8 mouse cellular contexts compared by ENCODE assay signal in genomic region chr2:32914362-32914761, GRCm38 (mm10). TPM values are rescaled to one million over a fixed set of nuclear protein-coding genes. Genes with fewer than 3 reads are reported as not detected.
A peak's percentile ranks its signal among the peaks of the same experiment; 100 is the strongest.
DNase-seq lines count a peak whose midpoint lies in the region; ATAC-seq and TF ChIP-seq lines count a peak whose summit lies in the region.

No protein-coding gene starts in this region.

- no peaks in the 10 kb centered on the region for H3K27me3 ChIP-seq in C2C12 (ENCODE audit: control insufficient read depth, insufficient read depth, insufficient read length)
- no peaks in the 10 kb centered on the region for H3K27me3 ChIP-seq in hindbrain, embryonic 10.5 days (ENCODE audit: insufficient read depth, poor library complexity, severe bottlenecking)

- 70% methylated on average over 5 of the region's 5 CpGs for WGBS in hindbrain, embryonic 10.5 days

- peak; percentile 33 for DNase-seq in adrenal gland, postnatal 25 days
- DNase-seq in adrenal gland, postnatal 4 days (ENCODE audit: low spot score in 2 of 2), result no peak
- no peak for DNase-seq in hindbrain, embryonic 10.5 days (ENCODE audit: low spot score)
- peak; percentile 90 to 93 for DNase-seq in lung, adult 18-20 months
- DNase-seq in thymus, adult 18-20 months, result no peak

- no peak overlapping the region for H3K4me3 ChIP-seq in C2C12 (ENCODE audit: insufficient read depth, poor library complexity, severe bottlenecking)
- no peak overlapping the region for H3K4me3 ChIP-seq in hindbrain, embryonic 10.5 days

- H3K27ac ChIP-seq in hindbrain, embryonic 10.5 days, result peak overlapping the region; percentile 85

- peaks cover 24% of the 10 kb centered on the region for H3K79me3 ChIP-seq in C2C12 (ENCODE audit: low read depth)

- ATAC-seq in monocyte, adult 5-6 weeks (replicated peaks; ENCODE audit: insufficient number of reproducible peaks, low FRiP score, low TSS enrichment, poor library complexity, severe bottlenecking), result no peak
- no peak for ATAC-seq in inflammation-experienced regulatory T-cells, adult 6 months

- H3K79me2 ChIP-seq in C2C12 (ENCODE audit: control insufficient read depth, insufficient read depth), result peaks cover 61% of the 10 kb centered on the region

- H3K9me3 ChIP-seq in hindbrain, embryonic 10.5 days, result no peaks in the 10 kb centered on the region

- peaks cover 74% of the 10 kb centered on the region for H3K36me3 ChIP-seq in C2C12 (ENCODE audit: control insufficient read depth, insufficient read depth)
- H3K36me3 ChIP-seq in hindbrain, embryonic 10.5 days, result peaks cover 43% of the 10 kb centered on the region

- H3ac ChIP-seq in C2C12 (ENCODE audit: control insufficient read depth, insufficient read length, low read depth), result peak overlapping the region; percentile 12

- no peak for TF ChIP-seq CTCF in C2C12 (IDR thresholded peaks at IDR 0.05; ENCODE audit: control insufficient read depth, insufficient read depth, insufficient read length)

- peaks cover 32% of the 10 kb centered on the region for H3K4me1 ChIP-seq in hindbrain, embryonic 10.5 days (replicated peaks)

TF ChIP-seq in C2C12, 6 proteins besides CTCF, POLR2A, EP300 and RAD21:
- TF ChIP-seq USF1 (IDR thresholded peaks at IDR 0.05; ENCODE audit: low read depth), result no peak
- no peak for TF ChIP-seq MYOD1 (IDR thresholded peaks at IDR 0.05; ENCODE audit: control insufficient read depth, insufficient read length, low read depth)
- no peak for TF ChIP-seq MAX (IDR thresholded peaks at IDR 0.05)
- no peak for TF ChIP-seq CEBPB (IDR thresholded peaks at IDR 0.05; ENCODE audit: low read depth)
- no peak for TF ChIP-seq FOSL1 (IDR thresholded peaks at IDR 0.05; ENCODE audit: insufficient read depth, low read length, poor library complexity, severe bottlenecking)
- TF ChIP-seq MYOG (IDR thresholded peaks at IDR 0.05; ENCODE audit: control insufficient read depth, extremely low read depth, insufficient read length), result no peak

RNA-seq across cellular contexts. Expression of gene Fam129b, which starts 38.4 kb away (rescaled TPM):
- total RNA-seq in adrenal gland, postnatal 25 days (2021), result 14.0 and 15.2 TPM in 2 replicates
- 10 to 100 TPM; 30.8 to 35.5 TPM for total RNA-seq in adrenal gland, postnatal 4 days (2021)
- 294 TPM for polyA plus RNA-seq in C2C12 (2012; fragmentation: generic; extraction: Trizol)
- polyA plus RNA-seq in hindbrain, embryonic 10.5 days (2016; fragmentation: Nextera tagmentation; extraction: Ambion mirVana), result 34.3 and 36.1 TPM in 2 replicates
- total RNA-seq in monocyte, adult 5-6 weeks (2017), result 12.9 to 14.8 TPM (median 14.4 TPM) in 3 replicates
- 1 to 10 TPM in 1 of 3 experiments, under 1 TPM in 2; 0.15 to 3.2 (median 0.90) TPM for polyA plus RNA-seq in inflammation-experienced regulatory T-cells, adult 6 months (2017; shearing (Covaris generic))

RNA-seq across cellular contexts. Expression of gene Rpl12, which starts 47.0 kb away (rescaled TPM):
- total RNA-seq in adrenal gland, postnatal 25 days (2021), result 133 and 250 TPM in 2 replicates
- total RNA-seq in adrenal gland, postnatal 4 days (2021), result 100 to 1,000 TPM; 274 to 283 TPM
- 3,677 TPM for polyA plus RNA-seq in C2C12 (2012; fragmentation: generic; extraction: Trizol)
- polyA plus RNA-seq in hindbrain, embryonic 10.5 days (2016; fragmentation: Nextera tagmentation; extraction: Ambion mirVana), result 131 and 166 TPM in 2 replicates
- total RNA-seq in monocyte, adult 5-6 weeks (2017), result 941 to 1,144 TPM (median 1,080 TPM) in 3 replicates
- polyA plus RNA-seq in inflammation-experienced regulatory T-cells, adult 6 months (2017; shearing (Covaris generic)), result 100 to 1,000 TPM in 1 of 3 experiments, 10 to 100 TPM in 2; 18.9 to 858 (median 48.2) TPM

RNA-seq across cellular contexts. Expression of gene Lrsam1, which starts 47.1 kb away (rescaled TPM):
- 17.4 and 28.7 TPM in 2 replicates for total RNA-seq in adrenal gland, postnatal 25 days (2021)
- 10 to 100 TPM; 23.7 to 26.5 TPM for total RNA-seq in adrenal gland, postnatal 4 days (2021)
- 10.3 TPM for polyA plus RNA-seq in C2C12 (2012; fragmentation: generic; extraction: Trizol)
- 11.5 TPM in 2 replicates for polyA plus RNA-seq in hindbrain, embryonic 10.5 days (2016; fragmentation: Nextera tagmentation; extraction: Ambion mirVana)
- 5.4 to 13.6 TPM (median 6.6 TPM) in 3 replicates for total RNA-seq in monocyte, adult 5-6 weeks (2017)
- polyA plus RNA-seq in inflammation-experienced regulatory T-cells, adult 6 months (2017; shearing (Covaris generic)), result 1 to 10 TPM; 4.2 to 7.3 (median 7.3) TPM

Comparison
In these comparisons a context has a peak if more than half of its experiments do, and no peak if none do; other contexts are left out.
1. DNase-seq: peak in adrenal gland, postnatal 25 days (single experiment) and lung, adult 18-20 months (2 of 2); none in adrenal gland, postnatal 4 days (0 of 2), hindbrain, embryonic 10.5 days (single experiment) and thymus, adult 18-20 months (0 of 2).